Comparison of ENCODE assay signal across 8 mouse cellular contexts in genomic region chr11:103953032-103953895, GRCm38 (mm10). TPM values are rescaled to one million over a fixed set of nuclear protein-coding genes. Genes with fewer than 3 reads are reported as not detected.
DNase-seq lines count a peak whose midpoint lies in the region; ATAC-seq lines count a peak whose summit lies in the region.

No protein-coding gene starts in this region.

- intact Hi-C loops in left cerebral cortex, postnatal 25 days (cut with DNase I), result no loop called here
- intact Hi-C loops in left cerebral cortex, postnatal 14 days (cut with DNase I), result no loop called here

- H3K9me3 ChIP-seq in intestine, embryonic 15.5 days, result no peaks in the 10 kb centered on the region

- peak overlapping the region; percentile 93 for H3K9ac ChIP-seq in intestine, embryonic 15.5 days

- H3K27me3 ChIP-seq in intestine, embryonic 15.5 days (replicated peaks), result no peaks in the 10 kb centered on the region

- peak overlapping the region; percentile 84 for H3K4me3 ChIP-seq in intestine, embryonic 15.5 days (replicated peaks)
- peak overlapping the region; percentile 96 for H3K4me3 ChIP-seq in macrophage (ENCODE audit: inconsistent target)

- 0 out of 2 replicates have a peak, but pooled peaks cover 8% of the 10 kb centered on the region for H3K4me1 ChIP-seq in intestine, embryonic 15.5 days (replicated peaks)

- WGBS in intestine, embryonic 15.5 days, result 2% methylated on average over 32 of the region's 32 CpGs
- 3% methylated on average over 32 of the region's 32 CpGs for WGBS in macrophage (ENCODE audit: missing documents)

- H3K4me2 ChIP-seq in intestine, embryonic 15.5 days (replicated peaks), result peak overlapping the region; percentile 75

- peak; percentile 42 to 45 for DNase-seq in left cerebral cortex, postnatal 25 days (ENCODE audit: low spot score in 2 of 2)
- DNase-seq in left cerebral cortex, postnatal 14 days (ENCODE audit: low spot score in 2 of 2), result no peak
- peak; percentile 9 for DNase-seq in T-cell, adult 2 months (ENCODE audit: low spot score)
- DNase-seq in spleen, postnatal 14 days (ENCODE audit: low spot score in 2 of 2), result peak; percentile 20 to 37
- DNase-seq in layer of hippocampus, postnatal 10 days (ENCODE audit: low spot score in 2 of 2), result no peak

- peaks cover 54% of the 10 kb centered on the region for H3K79me2 ChIP-seq in macrophage (ENCODE audit: inconsistent target)

- peak; percentile 75 for ATAC-seq in erythroblast, adult 5-6 weeks (replicated peaks; ENCODE audit: low FRiP score, poor library complexity, severe bottlenecking)
- peak; percentile 83 for ATAC-seq in intestine, embryonic 15.5 days

- H3K27ac ChIP-seq in intestine, embryonic 15.5 days, result peak overlapping the region; percentile 36; the same call in 1 of the 2 replicates
- H3K27ac ChIP-seq in macrophage, result peak overlapping the region; percentile 75

- no peaks in the 10 kb centered on the region for H3K36me3 ChIP-seq in intestine, embryonic 15.5 days
- H3K36me3 ChIP-seq in macrophage (ENCODE audit: inconsistent target), result no peaks in the 10 kb centered on the region

RNA-seq across cellular contexts. Expression of gene Nsf, which starts 0.6 kb away (rescaled TPM):
- 100 to 1,000 TPM; 889 to 958 TPM for total RNA-seq in left cerebral cortex, postnatal 25 days (2021)
- total RNA-seq in left cerebral cortex, postnatal 14 days (2021), result 100 to 1,000 TPM; 815 to 848 TPM
- total RNA-seq in erythroblast, adult 5-6 weeks (2015; ENCODE audit: low replicate concordance), result 7.9 and 14.4 TPM in 2 replicates
- total RNA-seq in erythroblast, adult 5-6 weeks (2017; ENCODE audit: low replicate concordance), result 13.5 and 14.5 TPM in 2 replicates
- 47.9 and 50.0 TPM in 2 replicates for polyA plus RNA-seq in intestine, embryonic 15.5 days (2015; fragmentation: Nextera tagmentation; extraction: Ambion mirVana)
- 100 to 1,000 TPM in 18 of 26 experiments, 10 to 100 TPM in 8; 29.2 to 200 (median 142) TPM for total RNA-seq in macrophage (2018; cell fraction: chromatin; rRNA removed)
- total RNA-seq in macrophage (2018; cell fraction: cytosol; rRNA removed), result 10 to 100 TPM; 50.6 to 78.7 (median 65.9) TPM
- total RNA-seq in macrophage (2018; cell fraction: nucleus; rRNA removed), result 100 to 1,000 TPM in 7 of 26 experiments, 10 to 100 TPM in 19; 37.2 to 124 (median 75.3) TPM
- 58.7 to 88.9 TPM (median 64.1 TPM) in 3 replicates for polyA plus RNA-seq in macrophage (2018)
- 100 to 1,000 TPM; 602 to 697 TPM for total RNA-seq in layer of hippocampus, postnatal 10 days (2021)

RNA-seq across cellular contexts. Expression of gene Arf2, which starts 13.3 kb away (rescaled TPM):
- total RNA-seq in left cerebral cortex, postnatal 25 days (2021), result 10 to 100 TPM; 48.9 to 56.4 TPM
- 10 to 100 TPM; 59.2 to 59.6 TPM for total RNA-seq in left cerebral cortex, postnatal 14 days (2021)
- 7.5 and 9.4 TPM in 2 replicates for total RNA-seq in erythroblast, adult 5-6 weeks (2015; ENCODE audit: low replicate concordance)
- total RNA-seq in erythroblast, adult 5-6 weeks (2017; ENCODE audit: low replicate concordance), result 9.9 and 10.5 TPM in 2 replicates
- polyA plus RNA-seq in intestine, embryonic 15.5 days (2015; fragmentation: Nextera tagmentation; extraction: Ambion mirVana), result 43.6 and 48.2 TPM in 2 replicates
- total RNA-seq in macrophage (2018; cell fraction: chromatin; rRNA removed), result 10 to 100 TPM; 17.7 to 55.6 (median 31.3) TPM
- total RNA-seq in macrophage (2018; cell fraction: cytosol; rRNA removed), result 10 to 100 TPM; 47.4 to 73.7 (median 62.6) TPM
- total RNA-seq in macrophage (2018; cell fraction: nucleus; rRNA removed), result 10 to 100 TPM; 30.4 to 62.1 (median 42.6) TPM
- polyA plus RNA-seq in macrophage (2018), result 36.4 to 59.4 TPM (median 58.5 TPM) in 3 replicates
- total RNA-seq in layer of hippocampus, postnatal 10 days (2021), result 10 to 100 TPM; 82.4 to 91.4 TPM

Comparison
In these comparisons a context has a peak if more than half of its experiments do, and no peak if none do; other contexts are left out.
1. DNase-seq: peak in left cerebral cortex, postnatal 25 days (2 of 2), T-cell, adult 2 months (single experiment) and spleen, postnatal 14 days (2 of 2); none in left cerebral cortex, postnatal 14 days (0 of 2) and layer of hippocampus, postnatal 10 days (0 of 2).
2. RNA of gene Nsf, which starts 0.6 kb away (total RNA-seq): 889 to 958 TPM in left cerebral cortex, postnatal 25 days, 815 to 848 TPM in left cerebral cortex, postnatal 14 days and 602 to 697 TPM in layer of hippocampus, postnatal 10 days; 7.9 to 14.5 TPM in erythroblast, adult 5-6 weeks; every median in the first group is over 10 times any median in the second.
3. RNA of gene Arf2, which starts 13.3 kb away (total RNA-seq): 82.4 to 91.4 TPM in layer of hippocampus, postnatal 10 days, 59.2 to 59.6 TPM in left cerebral cortex, postnatal 14 days and 48.9 to 56.4 TPM in left cerebral cortex, postnatal 25 days; 7.5 to 10.5 TPM in erythroblast, adult 5-6 weeks; every median in the first group is over 4 times any median in the second.